Mouse (Mus musculus) liver, adult 10 weeks (tissue): ENCODE measurements around the gene Zfp53. TPM values are rescaled to one million over a fixed set of nuclear protein-coding genes. Genes with fewer than 3 reads are reported as not detected.

Experiments
- polyA plus RNA-seq: library from polyadenylated mRNA; stranded (reverse); fragments of 350-450 nt; fragmentation: Illumina TruSeq; extraction: RNeasy Lipid Tissue Mini Kit (QIAGEN cat#74804); gene quantifications from one replicate; pipeline ENCODE4 v1.2.3, GENCODE M21; 2014; ENCODE audit warnings: low read depth, low replicate concordance

Zfp53 gene
- 14.6 TPM for polyA plus RNA-seq

DNA sequence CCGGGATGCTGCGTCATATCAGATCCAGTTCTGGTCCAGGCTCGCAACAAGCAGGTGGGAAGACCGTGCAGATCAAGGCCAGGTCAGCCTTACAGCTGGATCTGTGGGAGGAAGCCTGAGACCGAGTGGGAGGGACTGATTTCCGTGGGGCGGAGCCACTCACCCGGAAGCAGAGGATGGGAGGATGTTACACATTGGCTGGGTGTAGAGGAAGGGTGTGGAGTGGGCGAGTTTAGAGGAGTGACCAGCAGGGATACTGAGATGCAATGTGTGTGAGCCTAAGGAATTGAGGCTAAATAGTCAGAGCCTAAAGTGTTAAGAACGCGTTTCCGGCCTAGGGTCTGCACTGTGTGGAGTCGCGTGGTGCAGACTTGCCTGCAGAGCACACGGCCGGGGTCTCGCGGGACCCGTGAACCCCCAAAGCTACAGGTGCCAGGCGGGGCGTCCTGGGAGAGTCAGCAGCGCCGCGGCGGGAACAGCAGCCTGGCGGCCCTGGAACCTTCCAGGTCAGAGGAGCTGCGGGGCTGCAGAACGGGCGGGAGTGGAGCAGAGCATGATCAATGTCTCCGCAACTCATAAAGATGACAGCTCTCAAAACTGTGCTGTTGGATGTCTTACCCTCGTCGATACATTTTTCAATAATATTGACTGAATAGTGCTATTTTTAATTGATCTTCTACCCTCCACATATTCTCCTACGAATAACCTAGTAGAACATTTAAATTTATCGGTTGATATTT lies at the start of gene Zfp53:
Zfp53 (plus strand) TSS at position 239 of the 740 bp plus-strand sequence.

DNA sequence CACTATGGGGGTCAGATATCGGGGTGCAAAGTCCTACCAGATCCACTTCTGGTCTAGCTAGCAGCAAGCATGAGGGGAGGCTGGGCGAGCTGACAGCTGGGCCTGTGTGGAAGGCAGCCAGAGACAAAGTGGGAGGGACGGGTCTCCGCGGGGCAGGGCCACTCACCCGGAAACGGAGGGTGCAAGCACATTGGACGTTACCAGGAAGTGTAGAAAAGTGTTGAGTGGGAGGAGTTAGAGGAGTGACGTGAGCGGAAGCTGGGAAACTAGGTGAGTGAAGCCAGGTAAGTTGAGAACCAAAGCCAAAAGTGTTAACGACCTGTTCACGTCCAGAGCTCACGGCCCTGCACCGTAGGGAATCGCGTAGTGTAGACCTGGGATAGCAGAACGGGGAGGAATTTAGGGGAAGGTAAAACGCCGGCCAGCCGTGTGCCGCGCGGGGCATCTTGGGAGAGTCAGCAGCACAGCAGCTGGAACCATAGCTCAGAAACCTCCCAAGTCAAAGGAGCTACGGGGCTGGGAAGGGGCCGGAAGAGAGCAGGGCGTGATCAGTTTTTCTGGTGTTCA lies 38.6 kb upstream of the Zfp53 start, which contains the start of gene Zfp51:
Zfp51 (plus strand) TSS at position 237 of the 567 bp plus-strand sequence.

DNA sequence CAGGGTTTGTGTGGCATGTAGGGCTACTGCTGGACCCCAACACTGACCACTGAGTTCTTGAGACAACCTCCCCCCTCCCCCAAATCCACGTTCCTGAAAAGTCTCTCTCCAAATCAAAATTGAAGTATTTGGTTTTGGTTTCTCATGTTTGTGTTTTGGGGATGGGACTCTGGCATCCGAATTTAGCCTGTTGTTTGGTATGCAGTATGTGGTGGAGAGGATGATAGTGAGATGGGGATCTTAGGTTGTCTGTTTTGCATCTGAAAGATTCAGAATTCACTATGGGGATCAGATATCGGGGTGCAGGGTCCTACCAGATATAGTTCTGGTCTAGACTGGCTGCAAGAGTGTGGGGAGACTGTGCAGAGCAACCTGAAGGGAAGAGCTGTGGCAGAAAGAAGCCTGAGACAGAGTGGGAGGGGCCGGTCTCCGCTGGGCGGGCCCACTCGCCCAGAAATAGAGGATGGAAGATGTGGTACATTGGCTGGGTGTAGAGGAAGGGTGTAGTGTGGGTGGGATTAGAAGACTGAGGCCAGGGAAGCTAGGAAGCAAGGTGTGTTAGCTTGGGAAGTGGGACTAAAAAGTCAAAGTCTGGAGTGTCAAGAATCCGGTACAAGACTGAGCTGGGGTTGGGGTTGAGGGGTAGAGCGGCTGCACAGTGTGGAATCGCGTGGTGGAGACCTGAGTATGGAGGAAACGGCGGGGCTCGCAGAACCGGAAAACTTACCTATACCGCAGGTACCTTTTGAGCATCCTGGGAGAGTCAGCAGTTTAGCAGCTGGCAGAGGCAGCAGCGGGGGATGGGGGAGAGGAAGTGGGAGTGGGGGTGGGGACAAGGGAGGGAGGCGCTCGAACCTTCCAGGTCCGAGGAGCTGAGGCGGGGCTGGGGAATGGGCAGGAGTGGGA lies 46.6 kb downstream of the Zfp53 start, which contains the start of gene Zfp52:
Zfp52 (plus strand) TSS at position 444 of the 906 bp plus-strand sequence.

Other genes with a start within 250 kb of the Zfp53 start
- not detected for gene Vmn1r235, start 232.6 kb upstream of the Zfp53 start, polyA plus RNA-seq
- not detected for gene Vmn1r236, start 206.1 kb upstream of the Zfp53 start, polyA plus RNA-seq
- not detected for gene Vmn1r237, start 177.1 kb upstream of the Zfp53 start, polyA plus RNA-seq
- 1.9 TPM for gene Zfp677, start 105.2 kb upstream of the Zfp53 start, polyA plus RNA-seq
- gene Zfp54, start 65.8 kb upstream of the Zfp53 start, polyA plus RNA-seq: 8.2 TPM
- 13.6 TPM for gene Zfp51, start 38.6 kb upstream of the Zfp53 start, polyA plus RNA-seq
- gene Zfp52, start 46.5 kb downstream of the Zfp53 start, polyA plus RNA-seq: 1.9 TPM
- gene Zfp948, start 78.0 kb downstream of the Zfp53 start, polyA plus RNA-seq: 10.2 TPM
- gene Zfp983, start 161.6 kb downstream of the Zfp53 start, polyA plus RNA-seq: 19.8 TPM
- gene Gm10226, start 202.9 kb downstream of the Zfp53 start, polyA plus RNA-seq: 11.3 TPM
- gene Zfp760, start 218.7 kb downstream of the Zfp53 start, polyA plus RNA-seq: 11.1 TPM
- 11.3 TPM for gene Zfp229, start 241.8 kb downstream of the Zfp53 start, polyA plus RNA-seq